9 mouse cellular contexts compared by ENCODE assay signal in genomic region chr10:39628799-39629517, GRCm38 (mm10). TPM values are rescaled to one million over a fixed set of nuclear protein-coding genes. Genes with fewer than 3 reads are reported as not detected.
DNase-seq lines count a peak whose midpoint lies in the region; ATAC-seq and TF ChIP-seq lines count a peak whose summit lies in the region.
"Had no signal": no experiment of that assay in that cellular context is flagged by ENCODE, and none has a peak within 500 bp of the region (broad histone marks: within the 10 kb centered on the region; RNA-seq: fewer than 3 reads in every experiment).

No protein-coding gene starts in this region.

- peak overlapping the region; percentile 86 for H3K27ac ChIP-seq in heart, embryonic 12.5 days (ENCODE audit: poor library complexity, severe bottlenecking)
- H3K27ac ChIP-seq in lung, embryonic 14.5 days (ENCODE audit: low read depth): peak overlapping the region; percentile 89
- peak overlapping the region; percentile 56 for H3K27ac ChIP-seq in embryonic facial prominence, embryonic 15.5 days (replicated peaks)
- H3K27ac ChIP-seq in stomach, embryonic 14.5 days (ENCODE audit: low read length): peak overlapping the region; percentile 92
- H3K27ac ChIP-seq in forebrain, embryonic 13.5 days: no peak overlapping the region; the same call in 1 of the 2 replicates

- 35% methylated on average over 10 of the region's 10 CpGs for WGBS in heart, embryonic 12.5 days
- 29% methylated on average over 10 of the region's 10 CpGs for WGBS in lung, embryonic 14.5 days
- WGBS in lung, adult 2 months: 59% methylated on average over 10 of the region's 10 CpGs
- WGBS in embryonic facial prominence, embryonic 15.5 days: 42% methylated on average over 10 of the region's 10 CpGs
- 38% methylated on average over 10 of the region's 10 CpGs for WGBS in stomach, embryonic 14.5 days
- 32% methylated on average over 10 of the region's 10 CpGs for WGBS in forebrain, embryonic 13.5 days

- H3K4me1 ChIP-seq in heart, embryonic 12.5 days (replicated peaks): peaks cover 40% of the 10 kb centered on the region
- H3K4me1 ChIP-seq in lung, embryonic 14.5 days (ENCODE audit: insufficient read depth): peaks cover 38% of the 10 kb centered on the region
- peaks cover 27% of the 10 kb centered on the region for H3K4me1 ChIP-seq in lung, adult 2 months (ENCODE audit: control insufficient read depth, insufficient read depth, low read length)
- H3K4me1 ChIP-seq in embryonic facial prominence, embryonic 15.5 days: peaks cover 52% of the 10 kb centered on the region
- peaks cover 52% of the 10 kb centered on the region for H3K4me1 ChIP-seq in stomach, embryonic 14.5 days (ENCODE audit: control insufficient read depth, insufficient read depth, low read length)
- peaks cover 50% of the 10 kb centered on the region for H3K4me1 ChIP-seq in forebrain, embryonic 13.5 days

- ATAC-seq in heart, embryonic 12.5 days (ENCODE audit: insufficient number of reproducible peaks, low FRiP score): peak; percentile 52; the same call in 1 of the 2 replicates
- ATAC-seq in lung, embryonic 14.5 days (ENCODE audit: insufficient read depth): no peak
- ATAC-seq in embryonic facial prominence, embryonic 15.5 days (ENCODE audit: insufficient number of reproducible peaks, low FRiP score, low TSS enrichment, low read depth): no peak
- no peak for ATAC-seq in stomach, embryonic 14.5 days (ENCODE audit: insufficient number of reproducible peaks, insufficient read depth, low FRiP score, low read depth)
- ATAC-seq in forebrain, embryonic 13.5 days: no peak

- no peak overlapping the region for H3K9ac ChIP-seq in heart, embryonic 12.5 days
- no peak overlapping the region for H3K9ac ChIP-seq in lung, embryonic 14.5 days
- no peak overlapping the region for H3K9ac ChIP-seq in embryonic facial prominence, embryonic 15.5 days
- no peak overlapping the region for H3K9ac ChIP-seq in stomach, embryonic 14.5 days (replicated peaks; ENCODE audit: low read depth, low read length)
- no peak overlapping the region for H3K9ac ChIP-seq in forebrain, embryonic 13.5 days

- no peak overlapping the region for H3K4me2 ChIP-seq in heart, embryonic 12.5 days
- H3K4me2 ChIP-seq in lung, embryonic 14.5 days: no peak overlapping the region
- H3K4me2 ChIP-seq in embryonic facial prominence, embryonic 15.5 days (replicated peaks): no peak overlapping the region
- no peak overlapping the region for H3K4me2 ChIP-seq in stomach, embryonic 14.5 days (replicated peaks; ENCODE audit: low read depth, low read length)
- no peak overlapping the region for H3K4me2 ChIP-seq in forebrain, embryonic 13.5 days

- H3K9me3 ChIP-seq in heart, embryonic 12.5 days (replicated peaks): no peaks in the 10 kb centered on the region
- no peaks in the 10 kb centered on the region for H3K9me3 ChIP-seq in lung, embryonic 14.5 days (ENCODE audit: low read depth, low read length)
- no peaks in the 10 kb centered on the region for H3K9me3 ChIP-seq in embryonic facial prominence, embryonic 15.5 days (replicated peaks)
- H3K9me3 ChIP-seq in stomach, embryonic 14.5 days (ENCODE audit: control insufficient read depth, low read depth, low read length): no peaks in the 10 kb centered on the region
- H3K9me3 ChIP-seq in forebrain, embryonic 13.5 days (replicated peaks): no peaks in the 10 kb centered on the region

- no peak for DNase-seq in heart, postnatal 25 days (ENCODE audit: low spot score)
- DNase-seq in lung, embryonic 14.5 days: peak; percentile 41
- DNase-seq in lung, adult 2 months: no peak
- no peak for DNase-seq in thymus, adult 18-20 months
- DNase-seq: cerebellum, adult 9-10 months had no signal

- H3K36me3 ChIP-seq in heart, embryonic 12.5 days: peaks cover 18% of the 10 kb centered on the region
- peaks cover 29% of the 10 kb centered on the region for H3K36me3 ChIP-seq in lung, embryonic 14.5 days (ENCODE audit: insufficient read depth)
- H3K36me3 ChIP-seq in embryonic facial prominence, embryonic 15.5 days: no peaks in the 10 kb centered on the region
- peaks cover 14% of the 10 kb centered on the region for H3K36me3 ChIP-seq in stomach, embryonic 14.5 days (ENCODE audit: control insufficient read depth, insufficient read depth, low read length)
- H3K36me3 ChIP-seq in forebrain, embryonic 13.5 days (ENCODE audit: poor library complexity, severe bottlenecking): no peaks in the 10 kb centered on the region

- intact Hi-C loops in heart, postnatal 25 days (cut with DNase I): no loop called here

- TF ChIP-seq CTCF in lung, embryonic 14.5 days (IDR thresholded peaks at IDR 0.05; ENCODE audit: low read depth): no peak
- TF ChIP-seq CTCF in lung, adult 2 months (IDR thresholded peaks at IDR 0.05; ENCODE audit: insufficient read depth, low read length): no peak

- H3K4me3 ChIP-seq in heart, embryonic 12.5 days: no peak overlapping the region
- no peak overlapping the region for H3K4me3 ChIP-seq in lung, embryonic 14.5 days (ENCODE audit: low read depth, low read length)
- no peak overlapping the region for H3K4me3 ChIP-seq in lung, adult 2 months (replicated peaks; ENCODE audit: extremely low read depth, low read depth, low read length)
- no peak overlapping the region for H3K4me3 ChIP-seq in embryonic facial prominence, embryonic 15.5 days (replicated peaks)
- no peak overlapping the region for H3K4me3 ChIP-seq in stomach, embryonic 14.5 days (ENCODE audit: low read depth, low read length)
- no peak overlapping the region for H3K4me3 ChIP-seq in forebrain, embryonic 13.5 days

- TF ChIP-seq POLR2A in lung, adult 2 months (IDR thresholded peaks at IDR 0.05; ENCODE audit: borderline replicate concordance, extremely low read depth, low read depth, low read length): no peak

- H3K27me3 ChIP-seq in heart, embryonic 12.5 days (replicated peaks): no peaks in the 10 kb centered on the region
- H3K27me3 ChIP-seq in lung, embryonic 14.5 days (ENCODE audit: insufficient read depth, low read length): no peaks in the 10 kb centered on the region
- no peaks in the 10 kb centered on the region for H3K27me3 ChIP-seq in embryonic facial prominence, embryonic 15.5 days
- no peaks in the 10 kb centered on the region for H3K27me3 ChIP-seq in stomach, embryonic 14.5 days (ENCODE audit: control insufficient read depth, insufficient read depth, low read length)
- no peaks in the 10 kb centered on the region for H3K27me3 ChIP-seq in forebrain, embryonic 13.5 days

RNA-seq across cellular contexts. Expression of gene Traf3ip2, which starts 16.2 kb away (rescaled TPM):
- polyA plus RNA-seq in heart, embryonic 12.5 days (2016; fragmentation: Nextera tagmentation; extraction: Ambion mirVana): 10.9 and 11.7 TPM in 2 replicates
- 1 to 10 TPM; 5.0 to 8.0 TPM for total RNA-seq in heart, postnatal 25 days (2021)
- polyA plus RNA-seq in lung, embryonic 14.5 days (2014; fragmentation: Nextera tagmentation; extraction: Ambion mirVana): 27.9 TPM in 2 replicates
- 20.0 and 23.2 TPM in 2 replicates for polyA plus RNA-seq in lung, adult 2 months (2012; rRNA removed)
- 22.2 and 22.3 TPM in 2 replicates for polyA plus RNA-seq in embryonic facial prominence, embryonic 15.5 days (2015; fragmentation: Nextera tagmentation; extraction: Ambion mirVana)
- polyA plus RNA-seq in stomach, embryonic 14.5 days (2014; fragmentation: Nextera tagmentation; extraction: Ambion mirVana): 30.2 and 32.6 TPM in 2 replicates
- 3.6 and 4.6 TPM in 2 replicates for polyA plus RNA-seq in forebrain, embryonic 13.5 days (2015; fragmentation: Nextera tagmentation; extraction: Ambion mirVana)
